Mouse (Mus musculus) myocyte (in vitro differentiated cells): Measurements from ENCODE around the gene Barx1. TPM values are rescaled to one million over a fixed set of nuclear protein-coding genes. Genes with fewer than 3 reads are reported as not detected.
A peak's percentile ranks its signal among the peaks of the same experiment; 100 is the strongest.

ENCODE experiments used
- H3K27me3 ChIP-seq: one replicate; pipeline ENCODE4 v1.6.1; 2011; ENCODE audit not compliant: control insufficient read depth, insufficient read depth, insufficient read length
- H3K36me3 ChIP-seq: one replicate; pipeline ENCODE4 v1.6.1; 2011; ENCODE audit not compliant: control insufficient read depth, insufficient read depth
- H3K4me2 ChIP-seq: one replicate; pipeline ENCODE4 v1.6.1; 2011; ENCODE audit warnings: low read depth, control low read depth
- H3K4me3 ChIP-seq: one replicate; pipeline ENCODE4 v1.5.1; 2011; ENCODE audit warnings: mild to moderate bottlenecking, control low read depth, moderate library complexity
- H3K79me2 ChIP-seq: one replicate; pipeline ENCODE4 v1.6.1; 2011; ENCODE audit not compliant: control insufficient read depth, insufficient read depth
- H3ac ChIP-seq: one replicate; pipeline ENCODE4 v1.6.1; 2011; ENCODE audit not compliant: control insufficient read depth, insufficient read length
- CEBPB ChIP-seq: IDR thresholded peaks from 2 replicates; pipeline ENCODE4 v1.6.1; 2011; ENCODE audit warnings: mild to moderate bottlenecking, moderate library complexity; ENCODE audit not compliant: poor library complexity, insufficient read depth, severe bottlenecking
- E2F4 ChIP-seq: IDR thresholded peaks from one replicate; pipeline ENCODE4 v1.6.1; 2011; ENCODE audit warnings: mild to moderate bottlenecking, control low read depth, moderate library complexity; ENCODE audit not compliant: insufficient read depth
- MAX ChIP-seq: IDR thresholded peaks from one replicate; pipeline ENCODE4 v1.6.1; 2011; ENCODE audit warnings: low read depth, mild to moderate bottlenecking, control low read depth
- MYOD1 ChIP-seq, 3 experiments: IDR thresholded peaks; one replicate each; pipeline ENCODE4 v1.6.1; 2011; ENCODE audit warnings: control low read depth in 2 of 3, low read depth in 2 of 3, mild to moderate bottlenecking in 2 of 3, moderate library complexity in 1 of 3; ENCODE audit not compliant: insufficient read length in 2 of 3, control insufficient read depth in 1 of 3
- MYOG ChIP-seq, 3 experiments: IDR thresholded peaks; one replicate each; pipeline ENCODE4 v1.6.1; 2011; ENCODE audit warnings: control low read depth in 2 of 3, low read depth in 2 of 3, mild to moderate bottlenecking in 2 of 3; ENCODE audit not compliant: insufficient read length in 2 of 3, control insufficient read depth in 1 of 3, insufficient read depth in 1 of 3
- POLR2A ChIP-seq: IDR thresholded peaks from one replicate; pipeline ENCODE4 v1.6.1; 2011; ENCODE audit warnings: low read depth, mild to moderate bottlenecking, control low read depth, moderate library complexity; ENCODE audit not compliant: insufficient read length
- POLR2AphosphoS2 ChIP-seq: IDR thresholded peaks from one replicate; pipeline ENCODE4 v1.6.1; 2011; ENCODE audit warnings: low read depth, control low read depth; ENCODE audit not compliant: insufficient read length
- REST ChIP-seq: IDR thresholded peaks from one replicate; pipeline ENCODE4 v1.6.1; 2011; ENCODE audit warnings: mild to moderate bottlenecking, control low read depth, moderate library complexity; ENCODE audit not compliant: insufficient read depth, insufficient read length
- SRF ChIP-seq: IDR thresholded peaks from one replicate; pipeline ENCODE4 v1.6.1; 2011; ENCODE audit warnings: low read depth; ENCODE audit not compliant: control insufficient read depth, insufficient read length
- TCF12 ChIP-seq: IDR thresholded peaks from one replicate; pipeline ENCODE4 v1.6.1; 2011; ENCODE audit warnings: mild to moderate bottlenecking, control low read depth; ENCODE audit not compliant: poor library complexity, insufficient read depth, severe bottlenecking
- TCF3 ChIP-seq: IDR thresholded peaks from one replicate; pipeline ENCODE4 v1.6.1; 2011; ENCODE audit warnings: low read depth, control low read depth; ENCODE audit not compliant: insufficient read length
- USF1 ChIP-seq: IDR thresholded peaks from one replicate; pipeline ENCODE4 v1.6.1; 2011; ENCODE audit warnings: low read depth, mild to moderate bottlenecking, control low read depth, moderate library complexity
- polyA plus RNA-seq: library from polyadenylated mRNA; unstranded; fragments of >200 nt; fragmentation: generic; extraction: Trizol; gene quantifications from one replicate; pipeline ENCODE4 v1.2.1, GENCODE M21; 2012; ENCODE audit warnings: missing spikeins

Barx1 gene
- polyA plus RNA-seq, 1 experiment, result not detected

- no peaks in the 10 kb centered on the region for H3K36me3 ChIP-seq
- H3K4me2 ChIP-seq, result no peak overlapping the region
- H3ac ChIP-seq, result no peak overlapping the region
- H3K79me2 ChIP-seq, result no peaks in the 10 kb centered on the region
- no peak overlapping the region for H3K4me3 ChIP-seq
- H3K27me3 ChIP-seq, result peaks cover 23% of the 10 kb centered on the region
- no peak for TF ChIP-seq MYOG (IDR thresholded peaks at IDR 0.05; ENCODE audit: control insufficient read depth in 1 of 3, insufficient read depth in 1 of 3, insufficient read length in 2 of 3, low read depth in 2 of 3)
- TF ChIP-seq E2F4, result no peak
- no peak for TF ChIP-seq MAX
- TF ChIP-seq MYOD1 (IDR thresholded peaks at IDR 0.05; ENCODE audit: control insufficient read depth in 1 of 3, insufficient read length in 2 of 3, low read depth in 2 of 3), result no peak
- TF ChIP-seq TCF12, result no peak
- TF ChIP-seq USF1, result no peak
These were observed 8.7 kb upstream of the Barx1 start for GRCm38 (mm10) chr13:48653788-48654770.

- Histone ChIP-seq H3K4me2 (peak overlapping the region; percentile 46), H3K79me2 (no peaks in the 10 kb centered on the region), H3K27me3 (peaks cover 37% of the 10 kb centered on the region), H3K4me3 (no peak overlapping the region), H3ac (no peak overlapping the region), H3K36me3 (no peaks in the 10 kb centered on the region)
- TF ChIP-seq REST (no peak), TCF12 (no peak), E2F4 (no peak), MAX (no peak), MYOD1 (IDR thresholded peaks at IDR 0.05; ENCODE audit: control insufficient read depth in 1 of 3, insufficient read length in 2 of 3, low read depth in 2 of 3) (no peak), USF1 (no peak), CEBPB (no peak), POLR2AphosphoS2 (no peak), MYOG (IDR thresholded peaks at IDR 0.05; ENCODE audit: control insufficient read depth in 1 of 3, insufficient read depth in 1 of 3, insufficient read length in 2 of 3, low read depth in 2 of 3) (no peak), TCF3 (no peak), POLR2A (no peak), SRF (no peak)
These were observed 7.2 kb upstream of the Barx1 start for GRCm38 (mm10) chr13:48655637-48656036.

GRCm38 (mm10) chr13:48657791-48658190 lies 5.0 kb upstream of the Barx1 start:
- TF ChIP-seq REST (no peak), MAX (no peak), USF1 (no peak)
- no peak overlapping the region for H3ac ChIP-seq
- H3K27me3 ChIP-seq, result peaks cover 56% of the 10 kb centered on the region
- no peak overlapping the region for H3K4me3 ChIP-seq
- H3K4me2 ChIP-seq, result no peak overlapping the region
- no peaks in the 10 kb centered on the region for H3K36me3 ChIP-seq
- no peaks in the 10 kb centered on the region for H3K79me2 ChIP-seq

GRCm38 (mm10) chr13:48658588-48659253 lies 4.1 kb upstream of the Barx1 start:
- Histone ChIP-seq H3K4me2 (no peak overlapping the region), H3K36me3 (no peaks in the 10 kb centered on the region), H3K27me3 (peaks cover 63% of the 10 kb centered on the region), H3ac (no peak overlapping the region), H3K79me2 (no peaks in the 10 kb centered on the region), H3K4me3 (no peak overlapping the region)
- TF ChIP-seq POLR2A (no peak), TCF3 (no peak), POLR2AphosphoS2 (no peak), USF1 (no peak), REST (no peak), SRF (no peak), MYOD1 (IDR thresholded peaks at IDR 0.05; ENCODE audit: control insufficient read depth in 1 of 3, insufficient read length in 2 of 3, low read depth in 2 of 3) (no peak), MAX (no peak), E2F4 (no peak), CEBPB (no peak), MYOG (IDR thresholded peaks at IDR 0.05; ENCODE audit: control insufficient read depth in 1 of 3, insufficient read depth in 1 of 3, insufficient read length in 2 of 3, low read depth in 2 of 3) (no peak), TCF12 (no peak)
